Mouse (Mus musculus): ENCODE measurements around the gene Olfr70. TPM values are rescaled to one million over a fixed set of nuclear protein-coding genes. Genes with fewer than 3 reads are reported as not detected.

The Olfr70 gene
- polyA plus RNA-seq, 1 experiment from 2014 or later, result not detected

GRCm38 (mm10) chr4:43728576-43728954 lies 28.0 kb upstream of the Olfr70 start:
- Histone ChIP-seq H3K9me3 (no peaks in the 10 kb centered on the region), H3K4me2 (replicated peaks) (no peak overlapping the region), H3K36me3 (no peaks in the 10 kb centered on the region), H3K4me3 (no peak overlapping the region), H3K4me1 (peaks cover 63% of the 10 kb centered on the region), H3K27me3 (no peaks in the 10 kb centered on the region), H3K9ac (0 out of 2 replicates have a peak overlapping the region, but pooled peaks have one; percentile 8), H3K27ac (no peak overlapping the region)
- WGBS, result 43% methylated on average over 5 of the region's 5 CpGs
- no peak for ATAC-seq (ENCODE audit: low FRiP score, low read depth)

- Histone ChIP-seq H3K4me2 (replicated peaks) (no peak overlapping the region), H3K4me3 (no peak overlapping the region), H3K9ac (0 out of 2 replicates have a peak overlapping the region, but pooled peaks have one; percentile 8), H3K36me3 (no peaks in the 10 kb centered on the region), H3K4me1 (peaks cover 63% of the 10 kb centered on the region), H3K27me3 (no peaks in the 10 kb centered on the region), H3K9me3 (no peaks in the 10 kb centered on the region), H3K27ac (no peak overlapping the region; the same call in 1 of the 2 replicates)
- WGBS, result 69% methylated on average over 7 of the region's 7 CpGs
- no peak for ATAC-seq (ENCODE audit: low FRiP score, low read depth)
Observed at GRCm38 (mm10) chr4:43727718-43728575, 27.3 kb upstream of the Olfr70 start.

- Histone ChIP-seq H3K4me3 (no peak within 1 kb of the TSS), H3K4me2 (replicated peaks) (no peak within 1 kb of the TSS), H3K36me3 (no peaks in the 10 kb centered on the region), H3K9ac (no peak within 1 kb of the TSS), H3K9me3 (no peaks in the 10 kb centered on the region), H3K4me1 (peaks cover 58% of the 10 kb centered on the region), H3K27ac (peak within 1 kb of the TSS; percentile 7; the same call in 1 of the 2 replicates), H3K27me3 (no peaks in the 10 kb centered on the region)
- 23% methylated on average over 3 of the region's 3 CpGs for WGBS
- peak; percentile 70 for ATAC-seq (ENCODE audit: low FRiP score, low read depth)
Observed at GRCm38 (mm10) chr4:43726995-43727394, 26.4 kb upstream of the Olfr70 start, which contains the start of gene Hrct1. Gene Hrct1 (plus strand): TSS chr4:43727188.

- 0 out of 2 replicates have a peak, but pooled peaks have one; percentile 12 for ATAC-seq (ENCODE audit: low FRiP score, low read depth)
- no peaks in the 10 kb centered on the region for H3K36me3 ChIP-seq
- WGBS, result 64% methylated on average over 12 of the region's 12 CpGs
- H3K4me3 ChIP-seq, result no peak overlapping the region
- no peak overlapping the region for H3K9ac ChIP-seq
- H3K4me2 ChIP-seq (replicated peaks), result no peak overlapping the region
- H3K27me3 ChIP-seq, result no peaks in the 10 kb centered on the region
- H3K4me1 ChIP-seq, result peaks cover 57% of the 10 kb centered on the region
- no peak overlapping the region for H3K27ac ChIP-seq
- no peaks in the 10 kb centered on the region for H3K9me3 ChIP-seq
Observed at GRCm38 (mm10) chr4:43726228-43726993, 25.8 kb upstream of the Olfr70 start.

- whole genome bisulfite sequencing, result 28% methylated on average over 1 of the region's 1 CpGs
- H3K27me3 ChIP-seq, result no peaks in the 10 kb centered on the region
- H3K4me3 ChIP-seq, result no peak overlapping the region
- no peak overlapping the region for H3K4me2 ChIP-seq (replicated peaks)
- no peaks in the 10 kb centered on the region for H3K36me3 ChIP-seq
- peaks cover 40% of the 10 kb centered on the region for H3K4me1 ChIP-seq
- H3K27ac ChIP-seq, result no peak overlapping the region
- H3K9me3 ChIP-seq, result no peaks in the 10 kb centered on the region
- no peak for ATAC-seq (ENCODE audit: low FRiP score, low read depth)
- H3K9ac ChIP-seq, result no peak overlapping the region
Observed at GRCm38 (mm10) chr4:43724764-43725163, 24.2 kb upstream of the Olfr70 start.

- no peak overlapping the region for H3K27ac ChIP-seq
- H3K9ac ChIP-seq, result no peak overlapping the region
- no peak for ATAC-seq (ENCODE audit: low FRiP score, low read depth)
- H3K4me1 ChIP-seq, result peaks cover 14% of the 10 kb centered on the region; the same call in 1 of the 2 replicates
- no peaks in the 10 kb centered on the region for H3K9me3 ChIP-seq
- H3K36me3 ChIP-seq, result no peaks in the 10 kb centered on the region
- H3K27me3 ChIP-seq, result no peaks in the 10 kb centered on the region
- H3K4me2 ChIP-seq (replicated peaks), result no peak overlapping the region
- H3K4me3 ChIP-seq, result no peak overlapping the region
- 84% methylated on average over 4 of the region's 4 CpGs for WGBS
Observed at GRCm38 (mm10) chr4:43722191-43722590, 21.6 kb upstream of the Olfr70 start.

GRCm38 (mm10) chr4:43720491-43721228 lies 20.1 kb upstream of the Olfr70 start:
- Histone ChIP-seq H3K36me3 (no peaks in the 10 kb centered on the region), H3K27me3 (no peaks in the 10 kb centered on the region), H3K27ac (peak overlapping the region; percentile 33; the same call in 1 of the 2 replicates), H3K9me3 (no peaks in the 10 kb centered on the region), H3K9ac (no peak overlapping the region), H3K4me1 (no peaks in the 10 kb centered on the region), H3K4me3 (no peak overlapping the region), H3K4me2 (replicated peaks) (no peak overlapping the region)
- WGBS, result 43% methylated on average over 14 of the region's 16 CpGs
- ATAC-seq (ENCODE audit: low FRiP score, low read depth), result no peak

GRCm38 (mm10) chr4:43713652-43714219 lies 13.1 kb upstream of the Olfr70 start:
- no peaks in the 10 kb centered on the region for H3K27me3 ChIP-seq
- H3K4me1 ChIP-seq, result peaks cover 9% of the 10 kb centered on the region
- no peak for ATAC-seq (ENCODE audit: low FRiP score, low read depth)
- no peak overlapping the region for H3K27ac ChIP-seq
- no peaks in the 10 kb centered on the region for H3K36me3 ChIP-seq
- no peak overlapping the region for H3K4me3 ChIP-seq
- no peaks in the 10 kb centered on the region for H3K9me3 ChIP-seq
- 33% methylated on average over 7 of the region's 7 CpGs for WGBS
- no peak overlapping the region for H3K4me2 ChIP-seq (replicated peaks)
- H3K9ac ChIP-seq, result no peak overlapping the region

- no peak for ATAC-seq (ENCODE audit: low FRiP score, low read depth)
- WGBS, result 2% methylated on average over 2 of the region's 2 CpGs
Observed at GRCm38 (mm10) chr4:43711821-43712220, 11.2 kb upstream of the Olfr70 start.

GRCm38 (mm10) chr4:43709869-43710268 lies 9.3 kb upstream of the Olfr70 start, which contains the start of gene Olfr71:
Gene Olfr71 (minus strand): TSS chr4:43710255.
- Histone ChIP-seq H3K27me3 (no peaks in the 10 kb centered on the region), H3K4me3 (no peak within 1 kb of the TSS), H3K9ac (no peak within 1 kb of the TSS), H3K9me3 (no peaks in the 10 kb centered on the region), H3K4me2 (replicated peaks) (no peak within 1 kb of the TSS), H3K36me3 (no peaks in the 10 kb centered on the region), H3K4me1 (peaks cover 9% of the 10 kb centered on the region), H3K27ac (no peak within 1 kb of the TSS)
- WGBS, result 71% methylated on average over 6 of the region's 6 CpGs
- no peak for ATAC-seq (ENCODE audit: low FRiP score, low read depth)

More at GRCm38 (mm10) chr4:43711821-43712220, 11.2 kb upstream of the Olfr70 start:
- H3K36me3 ChIP-seq, result no peaks in the 10 kb centered on the region
- H3K4me2 ChIP-seq (replicated peaks), result no peak overlapping the region
- peaks cover 9% of the 10 kb centered on the region for H3K4me1 ChIP-seq
- no peak overlapping the region for H3K27ac ChIP-seq
- H3K9me3 ChIP-seq, result no peaks in the 10 kb centered on the region
- no peak overlapping the region for H3K9ac ChIP-seq
- no peak overlapping the region for H3K4me3 ChIP-seq
- no peaks in the 10 kb centered on the region for H3K27me3 ChIP-seq

- no peak for ATAC-seq (ENCODE audit: low FRiP score, low read depth)
- no peaks in the 10 kb centered on the region for H3K9me3 ChIP-seq
- no peaks in the 10 kb centered on the region for H3K27me3 ChIP-seq
- no peaks in the 10 kb centered on the region for H3K4me1 ChIP-seq
- H3K4me2 ChIP-seq (replicated peaks), result no peak overlapping the region
- H3K9ac ChIP-seq, result no peak overlapping the region
- no peak overlapping the region for H3K27ac ChIP-seq
- no peaks in the 10 kb centered on the region for H3K36me3 ChIP-seq
- 61% methylated on average over 13 of the region's 13 CpGs for WGBS
- H3K4me3 ChIP-seq, result no peak overlapping the region
Observed at GRCm38 (mm10) chr4:43705991-43706390, 5.4 kb upstream of the Olfr70 start.

Data from limb, embryonic 13.5 days (tissue).